Mouse (Mus musculus) skeletal muscle tissue, adult 2 months (tissue): ENCODE results near the gene 2410141K09Rik.
"Not testable (repeated sequence)": the region's sequence is repeated elsewhere in the genome, so short reads cannot be mapped to it uniquely, and the experiment has no call there.

Experiments
- DNase-seq: peaks from one replicate; pipeline ENCODE4 v3.0.0-alpha.2; 2012; ENCODE audit warnings: low read depth, low spot score

The 2410141K09Rik gene

GRCm38 (mm10) chr13:66441018-66441417 is at the start of gene 2410141K09Rik:
TSS of gene 2410141K09Rik (minus strand) at chr13:66441118.
- DNase-seq, result not testable (repeated sequence)

GRCm38 (mm10) chr13:66426858-66427257 is 14.1 kb downstream of the 2410141K09Rik start:
- DNase-seq, result not testable (repeated sequence)

GRCm38 (mm10) chr13:66414962-66415361 is 26.0 kb downstream of the 2410141K09Rik start:
- not testable (repeated sequence) for DNase-seq
